Mouse (Mus musculus) small intestine, adult 2 months (tissue): ENCODE measurements around the gene Fasn.
"Not testable (repeated sequence)": the region's sequence is repeated elsewhere in the genome, so short reads cannot be mapped to it uniquely, and the experiment has no call there.

Source experiments
- CTCF ChIP-seq: fragments of 200-500 bp; IDR thresholded peaks from 2 replicates; pipeline ENCODE4 v1.5.1; 2012; ENCODE audit warnings: low read depth, mild to moderate bottlenecking, control low read depth, inconsistent platforms, low read length, moderate library complexity, mixed read lengths; ENCODE audit not compliant: insufficient replicate concordance, insufficient read length; ENCODE audit errors: extremely low read depth
- POLR2A ChIP-seq: fragments of 200-500 bp; IDR thresholded peaks from 2 replicates; pipeline ENCODE4 v1.6.1; 2012; ENCODE audit warnings: low read depth, mild to moderate bottlenecking, control low read depth, inconsistent platforms, low read length, moderate library complexity

DNA sequence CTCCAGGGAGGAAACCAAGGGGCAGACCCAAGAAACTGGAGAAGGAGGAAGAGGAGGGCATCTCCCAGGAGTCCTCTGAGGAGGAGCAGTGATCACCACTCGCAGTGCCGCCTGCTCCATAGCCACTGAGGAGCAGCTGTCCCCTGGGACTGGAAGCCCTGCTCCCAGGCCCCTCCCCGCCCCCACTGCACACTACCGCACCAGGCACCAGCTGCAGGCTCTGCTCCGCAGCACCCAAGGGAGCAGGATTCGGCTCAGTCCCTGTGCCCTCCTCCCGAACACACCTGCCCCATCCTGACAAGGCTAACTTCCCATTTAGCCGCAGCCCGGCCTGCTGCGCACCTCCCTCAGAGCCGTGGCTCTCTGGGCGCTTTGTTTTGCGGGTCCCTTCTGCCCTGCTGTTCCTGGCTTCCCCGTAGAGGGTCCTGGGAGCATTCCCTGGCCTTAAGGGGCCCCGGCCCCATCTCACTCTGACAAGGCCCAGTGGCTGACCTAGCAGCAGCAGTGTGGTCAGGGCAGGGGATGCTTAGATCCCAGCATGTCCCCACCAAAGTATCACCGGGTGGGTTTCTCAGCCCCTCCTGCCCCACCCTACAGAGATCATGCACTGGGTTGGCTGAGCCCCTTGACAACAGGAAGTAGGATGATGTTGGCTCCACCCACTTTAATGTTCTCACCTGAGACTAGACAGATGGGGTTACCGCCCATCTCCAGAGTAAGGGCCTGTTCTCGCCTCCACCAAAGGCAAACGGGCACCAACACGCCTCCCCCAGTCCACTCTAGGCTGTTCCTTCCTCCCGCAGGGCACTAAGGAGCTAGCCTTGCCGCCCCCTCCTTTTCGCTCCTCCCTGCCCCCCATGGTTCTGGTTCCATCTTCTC is 61.0 kb downstream of the Fasn start:
- TF ChIP-seq CTCF, POLR2A: not testable (repeated sequence)
